Mouse (Mus musculus) WW6 (cell line): ENCODE results near the gene Gm38431.
"Not testable (repeated sequence)": the region's sequence is repeated elsewhere in the genome, so short reads cannot be mapped to it uniquely, and the experiment has no call there.

Source experiments
- DNase-seq: peaks from one replicate; pipeline ENCODE4 v3.0.0-alpha.2; 2013; ENCODE audit warnings: low read depth, low spot score

Gene Gm38431

GRCm38 (mm10) chr9:21105760-21106564 is 14.2 kb upstream of the Gm38431 start:
- DNase-seq, result no peak

- no peak for DNase-seq
Measured at GRCm38 (mm10) chr9:21104814-21105213, 13.0 kb upstream of the Gm38431 start.

- no peak for DNase-seq
Measured at GRCm38 (mm10) chr9:21102076-21102475, 10.3 kb upstream of the Gm38431 start.

GRCm38 (mm10) chr9:21100447-21101161 is 8.8 kb upstream of the Gm38431 start:
- DNase-seq, result no peak

- no peak for DNase-seq
Measured at GRCm38 (mm10) chr9:21097793-21098192, 6.0 kb upstream of the Gm38431 start.

GRCm38 (mm10) chr9:21095958-21096357 is 4.2 kb upstream of the Gm38431 start:
- no peak for DNase-seq

- no peak for DNase-seq
Measured at GRCm38 (mm10) chr9:21093423-21093822, 1.6 kb upstream of the Gm38431 start.

GRCm38 (mm10) chr9:21090972-21091706 is 658 bp downstream of the Gm38431 start:
- no peak for DNase-seq

GRCm38 (mm10) chr9:21090537-21090936 is 1.3 kb downstream of the Gm38431 start:
- DNase-seq, result no peak

GRCm38 (mm10) chr9:21083324-21083723 is 8.5 kb downstream of the Gm38431 start:
- DNase-seq, result no peak

- no peak for DNase-seq
Measured at GRCm38 (mm10) chr9:21081127-21081526, 10.7 kb downstream of the Gm38431 start.

GRCm38 (mm10) chr9:21075625-21076024 is 16.2 kb downstream of the Gm38431 start:
- no peak for DNase-seq

GRCm38 (mm10) chr9:21074173-21074572 is 17.6 kb downstream of the Gm38431 start:
- DNase-seq, result no peak

GRCm38 (mm10) chr9:21073044-21073840 is 18.6 kb downstream of the Gm38431 start, which contains the start of the genes Gm49373 and Fdx1l:
Gm49373 (minus strand) TSS chr9:21073096.
Fdx1l (minus strand) TSS chr9:21073614.
- DNase-seq, result peak; percentile 66

- no peak for DNase-seq
Measured at GRCm38 (mm10) chr9:21072641-21073040, 19.2 kb downstream of the Gm38431 start.

GRCm38 (mm10) chr9:21067006-21067684 is 24.7 kb downstream of the Gm38431 start, which contains the start of gene Zglp1:
Zglp1 (minus strand) TSS chr9:21067093.
- no peak for DNase-seq

GRCm38 (mm10) chr9:21062928-21063327 is 28.9 kb downstream of the Gm38431 start:
- no peak for DNase-seq

- DNase-seq, result no peak
Measured at GRCm38 (mm10) chr9:21051578-21051977, 40.2 kb downstream of the Gm38431 start.

- no peak for DNase-seq
Measured at GRCm38 (mm10) chr9:21045235-21045634, 46.6 kb downstream of the Gm38431 start.

- DNase-seq, result not testable (repeated sequence)
Measured at GRCm38 (mm10) chr9:21044785-21045184, 47.0 kb downstream of the Gm38431 start.

- no peak for DNase-seq
Measured at GRCm38 (mm10) chr9:21043563-21043962, 48.2 kb downstream of the Gm38431 start.
